Mouse (Mus musculus) frontal cortex, postnatal 36 days (tissue): ENCODE results near the gene Tyrobp.

Source experiments
- DNase-seq, 2 experiments: peaks; one replicate each; pipeline ENCODE4 v3.0.0; 2022; ENCODE audit warnings: low spot score in 2 of 2

The Tyrobp gene

DNA sequence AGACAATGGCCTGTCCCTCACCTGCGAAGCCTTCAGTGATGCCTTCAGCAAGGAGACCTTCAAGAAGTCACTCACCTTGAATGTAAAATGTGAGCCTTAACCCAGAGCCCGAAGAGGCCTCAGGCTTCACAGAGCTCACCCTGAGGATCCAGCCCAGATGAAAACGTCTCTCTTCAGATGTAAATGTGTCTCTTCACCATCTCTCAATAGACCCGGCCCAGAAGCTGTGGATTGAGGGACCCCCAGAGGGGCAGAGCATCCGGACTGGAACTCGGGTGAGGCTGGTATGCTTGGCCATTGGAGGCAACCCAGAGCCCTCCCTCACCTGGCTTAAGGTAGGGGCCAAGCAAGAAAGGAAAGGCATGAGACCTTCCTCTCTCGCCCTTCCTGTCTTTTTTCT lies 50.0 kb downstream of the Tyrobp start:
- DNase-seq: no peak

DNA sequence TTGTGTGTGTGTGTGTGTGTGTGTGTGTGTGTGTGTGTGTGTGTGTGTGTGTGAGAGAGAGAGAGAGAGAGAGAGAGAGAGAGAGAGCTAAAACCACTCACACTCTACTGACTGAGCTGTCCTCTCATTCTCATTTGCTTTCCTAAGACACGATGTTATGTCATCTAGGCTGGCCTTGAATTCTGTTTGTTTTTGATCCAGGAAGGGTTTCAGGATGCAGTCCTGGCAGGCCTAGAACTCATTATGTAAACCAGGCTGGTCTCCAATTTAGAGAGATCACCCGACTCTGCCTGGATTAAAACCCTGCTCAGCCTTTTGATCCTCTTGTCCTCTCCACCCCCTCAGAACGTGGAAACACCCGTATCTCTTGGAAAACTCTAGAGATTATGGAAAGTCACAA lies 50.4 kb downstream of the Tyrobp start:
- DNase-seq: no peak

DNA sequence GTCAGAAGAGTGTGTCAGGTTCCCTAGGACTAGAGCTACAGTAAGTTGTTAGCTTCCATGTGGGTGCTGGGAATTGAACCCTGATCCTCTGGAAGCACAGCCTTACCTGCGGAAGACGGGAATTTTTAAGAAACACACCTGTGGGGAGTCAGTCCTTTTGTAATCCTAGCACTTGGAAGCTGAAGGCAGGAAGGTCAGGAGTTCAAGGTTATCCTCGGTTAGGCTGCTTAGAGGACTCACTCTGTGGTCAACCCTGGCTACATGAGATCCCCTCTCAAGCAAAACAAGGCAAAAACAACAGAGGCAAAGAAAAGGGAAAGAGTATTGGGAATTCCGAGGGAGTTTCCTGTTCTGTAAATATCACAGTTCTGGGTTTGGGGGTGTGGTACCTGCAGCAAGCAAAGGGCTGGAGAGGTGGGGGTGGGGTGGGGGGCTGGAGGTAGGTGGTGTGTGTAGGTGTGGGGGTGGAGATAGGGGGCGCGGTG lies 51.3 kb downstream of the Tyrobp start:
- DNase-seq: no peak
